Mouse (Mus musculus) E14TG2a.4 (cell line): ENCODE results near the gene Lrrc4c.

Experiments
- H3K27me3 ChIP-seq: 2 replicates; pipeline ENCODE4 v1.6.1; 2014; ENCODE audit warnings: low read length, control low read depth; ENCODE audit not compliant: insufficient read depth
- H3K36me3 ChIP-seq: 2 replicates; pipeline ENCODE4 v1.6.1; 2014; ENCODE audit warnings: low read length, control low read depth; ENCODE audit not compliant: insufficient read depth
- H3K4me1 ChIP-seq: replicated peaks from 2 replicates; pipeline ENCODE4 v1.6.1; 2014; ENCODE audit warnings: low read depth, low read length, control low read depth
- H3K4me3 ChIP-seq: replicated peaks from 2 replicates; pipeline ENCODE4 v1.5.1; 2014; ENCODE audit warnings: mild to moderate bottlenecking, low read length
- H3K9me3 ChIP-seq: 2 replicates; pipeline ENCODE4 v1.6.1; 2014; ENCODE audit warnings: low read length, control low read depth
- CTCF ChIP-seq: conservative IDR thresholded peaks from 2 replicates; pipeline ENCODE4 v1.5.1; 2014; ENCODE audit warnings: low read length
- NANOG ChIP-seq: IDR thresholded peaks from 2 replicates; pipeline ENCODE4 v1.6.1; 2014; ENCODE audit warnings: borderline replicate concordance, low read length, mixed read lengths
- POU5F1 ChIP-seq: IDR thresholded peaks from 2 replicates; pipeline ENCODE4 v1.6.1; 2014; ENCODE audit warnings: low read length, borderline replicate concordance

The Lrrc4c gene

GRCm38 (mm10) chr2:96319649-96320048 lies 1.7 kb downstream of the Lrrc4c start:
- H3K36me3 ChIP-seq, result no peaks in the 10 kb centered on the region
- H3K4me1 ChIP-seq, result peaks cover 26% of the 10 kb centered on the region
- H3K27me3 ChIP-seq, result peaks cover 22% of the 10 kb centered on the region
- H3K4me3 ChIP-seq, result no peak overlapping the region
- TF ChIP-seq CTCF, result no peak
- TF ChIP-seq POU5F1, result no peak
- TF ChIP-seq NANOG, result no peak
- H3K9me3 ChIP-seq, result no peaks in the 10 kb centered on the region

DNA sequence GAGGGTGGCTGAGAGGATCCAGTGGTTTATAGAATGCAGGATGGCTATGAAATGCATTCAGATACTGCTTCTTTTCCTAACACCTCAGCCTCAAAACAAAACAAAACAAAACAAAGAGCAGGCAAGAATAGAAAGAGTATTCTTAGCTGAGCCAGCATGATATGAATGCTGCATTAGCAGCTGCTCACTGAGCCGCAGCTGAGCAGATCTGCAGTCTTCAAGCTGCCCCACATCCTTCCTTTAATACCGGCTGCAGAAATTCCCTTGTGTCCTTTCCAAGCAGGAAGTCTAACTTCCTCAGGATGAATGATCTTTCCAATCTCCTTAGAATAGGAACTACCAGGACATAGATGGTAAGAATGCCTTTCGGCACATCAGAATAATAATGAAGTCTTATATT lies 16.7 kb downstream of the Lrrc4c start:
- TF ChIP-seq NANOG (no peak), CTCF (no peak), POU5F1 (no peak)
- Histone ChIP-seq H3K27me3 (no peaks in the 10 kb centered on the region), H3K9me3 (no peaks in the 10 kb centered on the region), H3K4me3 (no peak overlapping the region), H3K4me1 (no peaks in the 10 kb centered on the region), H3K36me3 (no peaks in the 10 kb centered on the region)

DNA sequence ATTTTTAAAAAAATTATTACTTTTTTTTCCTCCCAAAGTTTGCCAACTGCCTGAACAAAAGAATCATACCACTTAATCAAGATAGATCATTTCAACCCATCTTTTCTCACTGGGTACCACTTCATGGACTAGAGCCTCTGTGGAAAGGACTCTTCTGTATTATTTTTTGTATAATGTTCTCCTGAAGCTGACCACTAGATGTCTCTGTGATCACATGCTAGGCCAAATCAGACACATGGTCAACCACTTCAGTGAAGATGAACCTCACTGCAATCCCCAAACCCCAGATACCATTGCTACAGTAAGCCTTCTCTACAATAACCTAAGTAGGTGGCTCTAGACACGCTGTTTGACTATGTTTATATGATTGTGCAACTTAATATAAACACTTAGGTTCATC lies 19.4 kb downstream of the Lrrc4c start:
- H3K27me3 ChIP-seq, result no peaks in the 10 kb centered on the region
- H3K4me3 ChIP-seq, result no peak overlapping the region
- H3K4me1 ChIP-seq, result no peaks in the 10 kb centered on the region
- TF ChIP-seq POU5F1, result no peak
- peak; percentile 17; the same call in 1 of the 2 replicates for TF ChIP-seq CTCF
- H3K36me3 ChIP-seq, result no peaks in the 10 kb centered on the region
- no peaks in the 10 kb centered on the region for H3K9me3 ChIP-seq

GRCm38 (mm10) chr2:96401186-96401811 lies 83.3 kb downstream of the Lrrc4c start:
- Histone ChIP-seq H3K4me1 (no peaks in the 10 kb centered on the region), H3K4me3 (no peak overlapping the region), H3K36me3 (no peaks in the 10 kb centered on the region), H3K27me3 (no peaks in the 10 kb centered on the region), H3K9me3 (no peaks in the 10 kb centered on the region)
- no peak for TF ChIP-seq POU5F1
- TF ChIP-seq NANOG, result no peak
- no peak for TF ChIP-seq CTCF

GRCm38 (mm10) chr2:96402514-96402913 lies 84.5 kb downstream of the Lrrc4c start:
- H3K36me3 ChIP-seq, result no peaks in the 10 kb centered on the region
- TF ChIP-seq NANOG (no peak), CTCF (no peak), POU5F1 (no peak)
- H3K27me3 ChIP-seq, result no peaks in the 10 kb centered on the region
- no peaks in the 10 kb centered on the region for H3K9me3 ChIP-seq
- no peak overlapping the region for H3K4me3 ChIP-seq
- H3K4me1 ChIP-seq, result no peaks in the 10 kb centered on the region

- Histone ChIP-seq H3K36me3 (no peaks in the 10 kb centered on the region), H3K4me1 (no peaks in the 10 kb centered on the region), H3K9me3 (no peaks in the 10 kb centered on the region), H3K4me3 (no peak overlapping the region), H3K27me3 (no peaks in the 10 kb centered on the region)
- TF ChIP-seq POU5F1 (no peak), CTCF (no peak), NANOG (no peak)
Measured at GRCm38 (mm10) chr2:96406856-96407255, 88.9 kb downstream of the Lrrc4c start.

DNA sequence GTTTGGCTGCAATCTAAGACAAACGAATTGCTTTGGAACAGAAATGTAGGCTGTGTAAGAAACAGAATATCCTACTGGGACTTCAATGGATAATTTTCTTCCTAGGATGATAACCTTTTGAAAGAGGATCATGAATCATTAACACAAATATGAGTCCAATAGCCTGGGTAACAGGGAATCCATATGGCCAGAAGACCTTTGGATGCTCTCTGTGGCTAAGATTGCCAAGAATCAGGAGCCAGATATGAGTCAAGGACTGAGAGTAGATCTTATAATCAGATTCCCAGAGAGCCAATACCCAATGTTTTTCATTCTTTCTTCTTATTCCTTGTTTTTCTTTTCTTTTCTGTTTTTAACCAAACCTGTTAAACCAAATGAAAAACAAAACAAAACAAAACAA lies 93.2 kb downstream of the Lrrc4c start:
- H3K27me3 ChIP-seq, result no peaks in the 10 kb centered on the region
- H3K36me3 ChIP-seq, result no peaks in the 10 kb centered on the region
- no peaks in the 10 kb centered on the region for H3K4me1 ChIP-seq
- no peak for TF ChIP-seq POU5F1
- no peak for TF ChIP-seq CTCF
- TF ChIP-seq NANOG, result no peak
- H3K9me3 ChIP-seq, result no peaks in the 10 kb centered on the region
- H3K4me3 ChIP-seq, result no peak overlapping the region

GRCm38 (mm10) chr2:96461566-96461965 lies 143.6 kb downstream of the Lrrc4c start:
- Histone ChIP-seq H3K9me3 (no peaks in the 10 kb centered on the region), H3K4me1 (no peaks in the 10 kb centered on the region), H3K4me3 (no peak overlapping the region), H3K27me3 (no peaks in the 10 kb centered on the region), H3K36me3 (no peaks in the 10 kb centered on the region)
- TF ChIP-seq POU5F1 (no peak), NANOG (no peak), CTCF (no peak)

GRCm38 (mm10) chr2:96475674-96476073 lies 157.7 kb downstream of the Lrrc4c start:
- no peak overlapping the region for H3K4me3 ChIP-seq
- no peaks in the 10 kb centered on the region for H3K9me3 ChIP-seq
- H3K4me1 ChIP-seq, result no peaks in the 10 kb centered on the region
- H3K36me3 ChIP-seq, result no peaks in the 10 kb centered on the region
- TF ChIP-seq CTCF (no peak), NANOG (no peak), POU5F1 (no peak)
- no peaks in the 10 kb centered on the region for H3K27me3 ChIP-seq
